Mouse (Mus musculus) activated CD4-positive, CD25-positive, alpha-beta regulatory T cell, adult 4 months (primary cell): ENCODE measurements around the gene P3h4. TPM values are rescaled to one million over a fixed set of nuclear protein-coding genes. Genes with fewer than 3 reads are reported as not detected.
"Not testable (repeated sequence)": the region's sequence is repeated elsewhere in the genome, so short reads cannot be mapped to it uniquely, and the experiment has no call there.

Experiments
- ATAC-seq: one replicate; pipeline ENCODE4 v1.8.0; 2017
- polyA plus RNA-seq, 2 experiments: library from polyadenylated mRNA; unstranded; fragments of 100-300 nt; shearing (Covaris generic); gene quantifications; one replicate each; pipeline ENCODE4 v1.2.1; 2017

Gene P3h4
- polyA plus RNA-seq, 2 experiments from 2014 or later, result not detected

DNA sequence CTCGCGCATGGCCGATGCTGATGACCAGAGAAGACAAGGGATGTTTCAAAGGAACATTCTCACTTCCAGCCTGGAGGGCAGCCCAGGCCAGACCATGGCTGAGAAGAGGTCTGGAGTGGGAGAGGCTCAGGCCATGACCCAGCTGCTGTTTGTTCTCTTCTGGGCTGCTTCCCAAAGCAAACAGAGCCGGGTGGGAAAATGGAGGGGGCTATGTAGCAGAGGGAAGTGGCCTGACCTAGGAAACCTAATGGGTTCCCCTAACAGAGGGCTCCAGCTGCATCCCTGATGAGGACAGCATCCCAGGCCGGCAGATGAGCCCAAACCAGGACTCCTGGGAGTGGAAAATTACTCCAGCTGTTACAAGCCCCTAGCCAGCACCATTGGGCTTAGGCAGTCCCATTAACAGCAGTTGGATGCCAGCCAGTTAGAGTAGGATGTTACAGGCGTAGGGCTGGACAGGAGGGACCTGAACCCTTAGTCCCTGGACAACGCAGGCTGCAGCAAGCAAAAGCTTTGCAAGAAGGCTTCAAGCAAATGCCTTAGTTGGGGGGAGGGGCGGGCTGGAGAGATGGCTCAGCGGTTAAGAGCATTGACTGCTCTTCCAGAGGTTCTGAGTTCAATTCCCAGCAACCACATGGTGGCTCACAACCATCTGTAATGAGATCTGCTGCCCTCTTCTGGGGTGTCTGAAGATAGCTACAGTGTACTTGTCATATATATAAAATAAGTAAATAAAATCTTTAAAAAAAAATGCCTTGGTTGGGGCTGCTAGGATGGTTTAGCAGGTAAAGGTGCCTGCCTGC is 23.4 kb downstream of the P3h4 start:
- ATAC-seq, result no peak

- ATAC-seq, result no peak
These were observed 24.6 kb downstream of the P3h4 start for GRCm38 (mm10) chr11:100389931-100390445.

GRCm38 (mm10) chr11:100388588-100388987 is 26.0 kb downstream of the P3h4 start:
- no peak for ATAC-seq

- ATAC-seq, result no peak
These were observed 26.9 kb downstream of the P3h4 start for GRCm38 (mm10) chr11:100387589-100388375.

- ATAC-seq, result no peak
These were observed 27.5 kb downstream of the P3h4 start for GRCm38 (mm10) chr11:100387111-100387510.

GRCm38 (mm10) chr11:100386586-100386985 is 28.1 kb downstream of the P3h4 start:
- no peak for ATAC-seq

- no peak for ATAC-seq
These were observed 29.6 kb downstream of the P3h4 start for GRCm38 (mm10) chr11:100385016-100385415.

DNA sequence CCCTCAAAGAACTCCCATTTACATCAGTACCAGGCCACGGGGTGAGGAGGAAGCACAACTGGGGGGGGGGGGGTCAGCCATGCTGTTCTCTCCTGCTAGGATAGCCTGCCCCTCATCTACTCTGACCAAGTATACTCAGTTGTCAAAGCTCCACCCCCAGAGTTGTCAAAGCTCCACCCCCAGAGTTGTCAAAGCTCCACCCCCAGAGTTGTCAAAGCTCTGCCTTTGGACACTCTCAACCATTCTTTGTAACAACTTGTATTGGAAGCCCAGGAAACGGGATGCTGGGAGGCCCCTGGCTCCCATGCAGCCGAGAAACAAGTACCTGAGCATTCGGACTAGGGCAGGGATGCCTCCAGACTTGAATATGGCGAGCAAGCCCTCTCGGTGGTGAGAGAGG is 32.0 kb downstream of the P3h4 start:
- ATAC-seq, result no peak

DNA sequence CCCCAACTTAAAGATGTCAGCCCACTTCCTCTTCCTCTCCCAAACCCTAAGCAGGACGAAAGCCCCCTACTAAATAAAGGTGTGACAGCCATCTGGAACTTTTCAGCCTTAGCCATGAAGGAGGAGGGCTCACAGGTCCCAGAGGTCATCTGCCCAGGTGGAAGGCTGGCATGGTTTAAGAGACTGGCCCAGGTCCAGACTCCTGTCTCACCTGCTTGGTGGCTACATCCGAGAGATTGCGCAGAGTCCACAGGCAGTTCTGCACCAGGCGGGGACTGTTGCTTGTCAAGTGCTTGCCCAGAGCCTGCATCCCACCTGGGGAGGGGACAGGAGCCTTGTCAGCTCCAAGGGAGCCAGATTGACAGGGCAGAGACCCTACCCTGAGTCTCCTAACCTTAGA is 35.3 kb downstream of the P3h4 start:
- no peak for ATAC-seq

GRCm38 (mm10) chr11:100378446-100378845 is 36.2 kb downstream of the P3h4 start:
- ATAC-seq, result no peak

GRCm38 (mm10) chr11:100377989-100378388 is 36.6 kb downstream of the P3h4 start:
- ATAC-seq, result no peak

- ATAC-seq, result no peak
These were observed 37.8 kb downstream of the P3h4 start for GRCm38 (mm10) chr11:100376746-100377389.

DNA sequence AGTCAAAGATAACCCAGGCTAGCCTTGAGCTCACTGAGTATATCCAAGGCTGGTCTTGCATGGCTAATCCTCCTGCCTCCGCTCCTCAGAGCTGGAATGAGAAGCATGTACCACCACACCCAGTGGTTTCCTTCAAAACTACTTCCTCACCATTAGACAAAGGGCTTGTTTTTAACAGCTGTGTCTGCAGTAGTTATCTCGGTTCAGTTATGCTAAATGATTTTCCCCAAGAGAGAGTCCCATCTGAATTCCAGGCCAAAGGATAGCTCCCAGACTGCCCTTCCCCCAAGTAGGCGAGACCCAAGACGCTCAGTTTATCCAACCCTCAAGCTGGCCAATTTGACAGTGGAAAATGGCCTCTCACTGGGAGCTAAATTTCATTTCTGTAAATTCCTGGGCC is 38.6 kb downstream of the P3h4 start:
- no peak for ATAC-seq

GRCm38 (mm10) chr11:100375127-100375526 is 39.5 kb downstream of the P3h4 start:
- no peak for ATAC-seq

DNA sequence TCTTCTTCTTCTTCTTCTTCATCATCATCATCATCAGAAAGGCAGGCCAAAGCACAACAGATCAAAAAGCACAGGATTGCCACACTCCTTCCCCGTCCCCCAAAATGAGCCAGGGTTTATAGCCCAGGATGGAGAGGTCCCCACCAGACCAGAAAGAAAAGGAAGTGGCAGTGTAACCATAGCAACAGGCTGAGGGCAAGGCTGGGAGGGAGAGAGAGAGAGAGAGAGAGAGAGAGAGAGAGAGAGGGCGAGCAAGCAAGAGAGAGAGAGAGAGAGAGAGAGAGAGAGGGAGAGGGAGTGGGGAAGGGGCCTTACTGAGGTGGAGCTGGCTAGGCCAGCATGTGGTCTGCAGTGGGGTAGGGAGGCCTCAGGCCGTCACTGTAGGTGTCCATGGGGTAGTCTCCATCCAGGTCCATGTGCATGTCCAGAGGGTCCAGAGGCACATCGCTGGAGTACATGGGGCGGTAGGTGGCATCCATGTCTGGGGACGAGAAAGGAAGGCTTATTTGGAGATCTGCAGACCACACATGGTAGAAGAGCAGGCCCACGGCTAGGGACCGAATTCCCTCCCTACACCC is 42.6 kb downstream of the P3h4 start:
- ATAC-seq, result no peak

- no peak for ATAC-seq
These were observed 44.8 kb downstream of the P3h4 start for GRCm38 (mm10) chr11:100369822-100370221.

- ATAC-seq, result no peak
These were observed 45.5 kb downstream of the P3h4 start for GRCm38 (mm10) chr11:100369145-100369544.

GRCm38 (mm10) chr11:100362979-100363562 is 51.6 kb downstream of the P3h4 start:
- ATAC-seq, result no peak

GRCm38 (mm10) chr11:100362209-100362978 is 52.2 kb downstream of the P3h4 start:
- peak; percentile 32 for ATAC-seq

DNA sequence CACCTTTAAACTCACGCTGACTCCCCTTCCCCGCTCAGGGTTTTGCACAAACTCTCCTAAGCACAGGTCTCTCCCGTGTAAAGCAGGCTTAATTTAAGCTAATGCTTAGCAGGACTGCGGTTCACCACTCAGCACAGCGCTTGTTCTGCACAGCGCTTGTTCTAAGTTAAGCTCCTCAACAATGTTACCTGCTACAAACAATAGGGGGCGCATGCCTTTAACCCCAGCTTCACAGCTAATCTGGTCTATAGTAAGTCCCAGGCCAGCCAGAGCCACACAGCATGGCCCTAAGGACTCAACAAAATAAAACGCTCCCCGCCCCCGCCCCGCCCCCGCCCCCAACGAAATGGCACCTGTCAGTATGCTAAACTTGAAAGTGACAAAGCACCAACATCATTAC is 53.6 kb downstream of the P3h4 start:
- ATAC-seq, result not testable (repeated sequence)

GRCm38 (mm10) chr11:100360175-100360574 is 54.5 kb downstream of the P3h4 start:
- no peak for ATAC-seq
